Comparison of ENCODE assay signal across 25 mouse cellular contexts in genomic region chr1:63879570-63879969, GRCm38 (mm10).
DNase-seq lines count a peak whose midpoint lies in the region; ATAC-seq and TF ChIP-seq lines count a peak whose summit lies in the region.
"Had no signal": no experiment of that assay in that cellular context is flagged by ENCODE, and none has a peak within 500 bp of the region (broad histone marks: within the 10 kb centered on the region; RNA-seq: fewer than 3 reads in every experiment).

No protein-coding gene starts in this region.

- peaks cover 4% of the 10 kb centered on the region; the same call in 1 of the 2 replicates for H3K4me1 ChIP-seq in lung, adult 2 months (ENCODE audit: control insufficient read depth, insufficient read depth, low read length)
- H3K4me1 ChIP-seq: embryonic facial prominence, embryonic 10.5 days; embryonic facial prominence, embryonic 12.5 days; forebrain, embryonic 13.5 days; forebrain, embryonic 15.5 days had no signal

- no peak for TF ChIP-seq POLR2A in lung, adult 2 months (IDR thresholded peaks at IDR 0.05; ENCODE audit: borderline replicate concordance, extremely low read depth, low read depth, low read length)

- ATAC-seq in common myeloid progenitor, adult 5-6 weeks (replicated peaks; ENCODE audit: low read depth, poor library complexity, severe bottlenecking), result peak; percentile 99
- peak; percentile 86 for ATAC-seq in megakaryocyte progenitor cell, adult 5-6 weeks (replicated peaks; ENCODE audit: poor library complexity)
- ATAC-seq: activated CD4-positive, CD25-positive, alpha-beta regulatory T cell, adult 4 months; CD4-positive, CD25-positive, alpha-beta regulatory T cell, adult 4 months; forebrain, embryonic 13.5 days; forebrain, embryonic 15.5 days; forebrain, postnatal 0 days; Patski had no signal

- no peak overlapping the region for H3K4me3 ChIP-seq in lung, adult 2 months (replicated peaks; ENCODE audit: extremely low read depth, low read depth, low read length)
- H3K4me3 ChIP-seq: embryonic facial prominence, embryonic 10.5 days; embryonic facial prominence, embryonic 12.5 days; forebrain, embryonic 13.5 days; forebrain, embryonic 15.5 days had no signal

- peak; percentile 14 for DNase-seq in lung, postnatal 10 days
- DNase-seq in lung, adult 2 months, result no peak
- DNase-seq in 416B (ENCODE audit: low read depth) (peak; percentile 43), liver (no peak)
- no peak for DNase-seq in layer of hippocampus, adult 9-10 months (ENCODE audit: low spot score)
- no peak for DNase-seq in adrenal gland, postnatal 14 days
- DNase-seq: adrenal gland, adult 8-10 months; adrenal gland, postnatal 25 days; B cell, adult 2 months; cerebellum, adult 11 months; cerebellum, adult 18-20 months; cerebellum, adult 8-10 months; cerebellum, adult 9-11 months; cerebellum, postnatal 14 days; cerebellum, postnatal 36 days; forebrain, postnatal 0 days had no signal

- 80% methylated on average over 3 of the region's 3 CpGs for WGBS in lung, adult 2 months

- no peak for TF ChIP-seq CTCF in lung, adult 2 months (IDR thresholded peaks at IDR 0.05; ENCODE audit: insufficient read depth, low read length)

Comparison
In these comparisons a context has a peak if more than half of its experiments do, and no peak if none do; other contexts are left out.
1. DNase-seq: peak in lung, postnatal 10 days (single experiment) and 416B (single experiment); none in lung, adult 2 months (single experiment), layer of hippocampus, adult 9-10 months (single experiment), liver (single experiment) and adrenal gland, postnatal 14 days (single experiment).